Mouse (Mus musculus): Measurements from ENCODE around the gene Ripk1.

Gene Ripk1

GRCm38 (mm10) chr13:34076561-34077491, 74.7 kb downstream of the Ripk1 start:
- peak; percentile 57 to 60 for DNase-seq (ENCODE audit: low spot score in 2 of 2)

DNA sequence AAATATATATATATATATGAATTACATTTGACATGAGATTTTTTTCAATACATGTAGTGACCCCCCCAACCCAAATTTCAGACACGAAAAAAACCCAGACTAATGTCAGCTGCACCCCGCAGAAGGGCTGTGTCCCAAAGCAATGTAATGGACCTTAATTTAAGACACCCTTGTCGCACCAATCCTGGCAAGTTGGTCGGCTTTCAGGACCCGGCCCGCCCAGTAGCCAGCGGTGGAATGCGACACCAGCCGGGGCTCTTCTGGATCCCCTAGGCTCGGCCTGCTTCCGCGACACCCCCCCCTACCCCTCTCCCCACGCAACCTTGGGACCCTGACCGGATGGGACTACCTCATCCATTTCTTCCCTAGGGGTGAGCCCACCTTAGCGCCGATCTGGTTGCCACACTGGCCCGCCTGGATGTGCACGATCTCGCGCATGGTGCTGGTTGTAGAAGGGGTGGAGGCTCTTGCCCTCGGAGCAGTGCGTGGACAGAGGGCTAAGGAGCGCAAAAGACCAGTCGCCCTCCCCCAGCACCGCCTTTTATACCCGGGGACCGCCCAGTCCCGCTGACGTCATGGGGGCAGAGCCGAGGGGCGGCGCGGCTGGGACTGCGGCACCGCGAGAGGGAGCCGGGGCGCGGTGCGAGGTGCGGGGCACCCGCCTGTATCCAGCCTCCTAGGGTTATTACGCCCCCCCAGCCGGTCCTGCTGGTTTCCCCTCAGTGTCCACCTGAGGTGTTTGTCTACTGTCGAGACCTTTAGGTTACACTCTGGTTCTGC, 75.5 kb downstream of the Ripk1 start, which contains the start of gene Tubb2a:
TSS of gene Tubb2a (minus strand) at position 516 of the 780 bp plus-strand sequence.
- peak; percentile 88 to 91 for DNase-seq (ENCODE audit: low spot score in 2 of 2)

DNA sequence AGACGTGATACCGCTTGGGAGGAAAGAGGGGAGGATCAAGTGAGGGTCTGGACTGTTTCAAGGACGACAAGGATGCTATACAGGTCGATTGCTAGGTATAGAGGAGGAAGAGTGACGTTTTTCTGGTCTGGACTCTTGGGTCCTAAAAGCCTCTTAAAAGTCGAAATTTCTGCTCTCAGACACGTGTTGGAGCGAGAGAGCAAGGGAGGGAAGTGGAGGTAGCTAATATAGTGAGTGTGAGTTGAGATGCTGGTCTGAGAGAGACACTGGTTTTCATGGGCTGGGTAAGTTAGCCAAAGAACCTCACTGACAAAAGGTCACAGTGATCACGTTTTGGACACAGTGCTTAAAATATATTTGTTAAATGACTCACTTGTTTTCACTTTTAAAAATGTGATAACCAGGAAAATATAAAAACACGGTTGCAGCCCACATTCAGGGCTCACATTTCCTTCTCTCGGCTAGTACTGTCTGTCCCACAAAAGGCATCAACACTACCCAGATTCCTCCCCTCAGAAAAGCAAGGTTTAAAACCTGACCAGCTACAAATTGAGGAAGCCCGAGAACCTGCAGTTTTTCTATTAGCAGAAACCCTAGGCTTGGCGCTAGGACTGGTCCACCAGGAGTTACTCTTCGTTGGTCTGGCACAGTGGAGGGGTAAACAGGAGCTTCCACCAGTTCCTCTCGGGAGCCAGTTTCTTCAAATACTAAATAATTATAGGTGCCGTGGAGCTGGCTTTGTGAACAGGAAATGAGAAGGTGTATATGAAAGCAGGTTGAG, 76.5 kb downstream of the Ripk1 start:
- no peak for DNase-seq (ENCODE audit: low spot score in 2 of 2)

- no peak for DNase-seq (ENCODE audit: low spot score in 2 of 2)
Observed at GRCm38 (mm10) chr13:34079801-34080200, 77.6 kb downstream of the Ripk1 start.

DNA sequence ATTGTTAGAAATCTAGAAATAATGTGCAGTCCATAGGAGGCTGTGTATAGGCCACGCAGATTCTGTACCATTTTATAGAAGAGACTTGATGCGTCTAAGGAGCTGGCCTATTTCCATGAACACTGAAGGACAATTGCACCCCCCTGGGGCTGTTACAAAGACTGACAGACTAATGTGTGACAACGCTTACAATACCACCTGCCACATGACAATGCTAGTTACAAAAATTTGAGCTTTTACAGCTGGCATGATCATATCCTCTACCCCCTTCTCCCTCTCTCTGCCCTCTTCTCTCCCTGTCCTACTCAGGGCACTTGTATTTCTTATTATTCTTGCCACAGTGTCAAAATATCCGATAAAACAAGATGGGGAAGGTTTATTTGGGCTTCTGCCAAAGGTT, 79.8 kb downstream of the Ripk1 start:
- no peak for DNase-seq (ENCODE audit: low spot score in 2 of 2)

- DNase-seq (ENCODE audit: low spot score in 2 of 2): no peak
Observed at GRCm38 (mm10) chr13:34084026-34084750, 82.0 kb downstream of the Ripk1 start.
